Mouse (Mus musculus) E14TG2a.4 (cell line): ENCODE data around the gene Mrps16.

ENCODE experiments used
- H3K27me3 ChIP-seq: 2 replicates; pipeline ENCODE4 v1.6.1; 2014; ENCODE audit warnings: low read length, control low read depth; ENCODE audit not compliant: insufficient read depth
- H3K36me3 ChIP-seq: 2 replicates; pipeline ENCODE4 v1.6.1; 2014; ENCODE audit warnings: low read length, control low read depth; ENCODE audit not compliant: insufficient read depth
- H3K4me1 ChIP-seq: replicated peaks from 2 replicates; pipeline ENCODE4 v1.6.1; 2014; ENCODE audit warnings: low read depth, low read length, control low read depth
- H3K4me3 ChIP-seq: replicated peaks from 2 replicates; pipeline ENCODE4 v1.5.1; 2014; ENCODE audit warnings: mild to moderate bottlenecking, low read length
- H3K9me3 ChIP-seq: 2 replicates; pipeline ENCODE4 v1.6.1; 2014; ENCODE audit warnings: low read length, control low read depth
- CTCF ChIP-seq: conservative IDR thresholded peaks from 2 replicates; pipeline ENCODE4 v1.5.1; 2014; ENCODE audit warnings: low read length
- NANOG ChIP-seq: IDR thresholded peaks from 2 replicates; pipeline ENCODE4 v1.6.1; 2014; ENCODE audit warnings: borderline replicate concordance, low read length, mixed read lengths
- POU5F1 ChIP-seq: IDR thresholded peaks from 2 replicates; pipeline ENCODE4 v1.6.1; 2014; ENCODE audit warnings: low read length, borderline replicate concordance

Mrps16 gene

DNA sequence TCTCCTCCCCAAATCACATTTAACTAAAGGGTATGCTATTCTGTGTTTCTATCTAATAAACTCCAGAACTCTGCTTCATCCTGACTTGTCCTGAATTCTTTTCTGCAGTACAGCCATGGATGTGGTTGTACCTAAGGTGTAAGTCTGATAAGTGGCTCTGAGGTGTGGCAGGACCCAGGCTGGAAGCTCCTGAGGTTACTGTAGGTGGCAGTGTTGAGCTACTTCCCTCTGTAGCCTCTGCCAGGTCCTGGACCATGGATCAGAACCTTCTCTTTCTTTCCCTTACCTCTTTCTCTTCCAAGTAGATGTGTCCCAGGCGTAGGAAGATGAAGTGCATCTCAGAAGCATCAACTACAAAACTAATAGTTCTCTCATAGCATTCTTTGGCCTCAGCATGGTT is 6.6 kb upstream of the Mrps16 start:
- TF ChIP-seq CTCF (peak; percentile 69), NANOG (no peak), POU5F1 (no peak)
- H3K9me3 ChIP-seq: no peaks in the 10 kb centered on the region
- peaks cover 15% of the 10 kb centered on the region for H3K4me1 ChIP-seq
- no peaks in the 10 kb centered on the region for H3K27me3 ChIP-seq
- H3K4me3 ChIP-seq: no peak overlapping the region
- H3K36me3 ChIP-seq: no peaks in the 10 kb centered on the region

- no peaks in the 10 kb centered on the region for H3K36me3 ChIP-seq
- TF ChIP-seq CTCF (peak; percentile 33), POU5F1 (no peak)
- H3K4me1 ChIP-seq: peaks cover 24% of the 10 kb centered on the region
- no peaks in the 10 kb centered on the region for H3K27me3 ChIP-seq
- no peaks in the 10 kb centered on the region for H3K9me3 ChIP-seq
- no peak overlapping the region for H3K4me3 ChIP-seq
These were observed 5.4 kb upstream of the Mrps16 start for GRCm38 (mm10) chr14:20398864-20399263.

GRCm38 (mm10) chr14:20397220-20397619 is 3.8 kb upstream of the Mrps16 start:
- no peaks in the 10 kb centered on the region for H3K36me3 ChIP-seq
- H3K4me1 ChIP-seq: peaks cover 27% of the 10 kb centered on the region
- no peaks in the 10 kb centered on the region for H3K9me3 ChIP-seq
- H3K4me3 ChIP-seq: no peak overlapping the region
- H3K27me3 ChIP-seq: no peaks in the 10 kb centered on the region
- no peak for TF ChIP-seq POU5F1
- TF ChIP-seq NANOG: no peak
- no peak for TF ChIP-seq CTCF

GRCm38 (mm10) chr14:20392326-20392725 is 1.1 kb downstream of the Mrps16 start:
- no peaks in the 10 kb centered on the region for H3K27me3 ChIP-seq
- TF ChIP-seq POU5F1: no peak
- no peak for TF ChIP-seq CTCF
- TF ChIP-seq NANOG: no peak
- H3K36me3 ChIP-seq: peaks cover 33% of the 10 kb centered on the region
- peaks cover 50% of the 10 kb centered on the region for H3K4me1 ChIP-seq
- H3K9me3 ChIP-seq: no peaks in the 10 kb centered on the region
- H3K4me3 ChIP-seq: peak overlapping the region; percentile 92

GRCm38 (mm10) chr14:20389446-20390079 is 3.9 kb downstream of the Mrps16 start:
- H3K36me3 ChIP-seq: peaks cover 60% of the 10 kb centered on the region
- H3K4me1 ChIP-seq: peaks cover 58% of the 10 kb centered on the region
- no peaks in the 10 kb centered on the region for H3K27me3 ChIP-seq
- H3K9me3 ChIP-seq: no peaks in the 10 kb centered on the region
- peak overlapping the region; percentile 93 for H3K4me3 ChIP-seq
- TF ChIP-seq NANOG (no peak), CTCF (no peak), POU5F1 (no peak)

DNA sequence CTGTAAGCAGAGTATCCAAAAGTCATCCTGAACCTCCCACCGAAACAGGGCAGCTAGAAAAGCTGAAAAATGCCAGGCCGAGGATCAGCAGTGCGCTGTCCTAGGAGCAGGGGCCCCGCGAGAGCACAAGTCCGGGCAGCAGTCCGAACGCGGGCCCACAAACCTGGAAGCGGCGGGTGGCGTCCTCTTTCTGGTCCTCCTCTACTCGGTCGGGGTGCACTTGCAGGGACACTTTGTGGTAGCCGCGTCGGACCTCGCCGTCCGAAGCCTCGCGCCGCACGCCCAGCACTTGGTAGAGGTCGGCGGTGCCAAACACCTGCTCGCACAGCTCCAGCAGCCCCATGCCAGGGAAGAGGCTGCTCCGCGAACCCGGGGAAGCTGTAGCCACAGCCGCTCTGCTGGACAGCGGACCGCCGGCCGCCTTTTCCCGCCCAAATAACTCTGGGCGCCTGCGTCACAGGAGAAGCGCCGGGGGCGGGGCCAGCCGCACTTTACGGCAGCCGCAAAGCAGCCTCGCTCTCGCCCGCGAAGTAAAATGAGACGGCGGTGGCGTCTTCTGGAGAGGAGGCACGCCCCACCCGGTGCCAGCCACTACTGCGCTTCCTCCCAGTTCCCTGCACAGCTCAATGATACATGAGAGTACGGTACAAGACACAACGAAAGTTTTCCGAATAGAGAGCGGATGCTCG is 4.8 kb downstream of the Mrps16 start, which contains the start of gene Dnajc9:
Dnajc9 (minus strand) TSS at position 470 of the 689 bp plus-strand sequence.
- H3K4me3 ChIP-seq: peak within 1 kb of the TSS; percentile 93
- H3K4me1 ChIP-seq: peaks cover 53% of the 10 kb centered on the region
- no peaks in the 10 kb centered on the region for H3K9me3 ChIP-seq
- H3K27me3 ChIP-seq: no peaks in the 10 kb centered on the region
- peaks cover 70% of the 10 kb centered on the region for H3K36me3 ChIP-seq
- TF ChIP-seq POU5F1 (no peak), CTCF (no peak), NANOG (no peak)

GRCm38 (mm10) chr14:20379753-20380430 is 13.5 kb downstream of the Mrps16 start:
- Histone ChIP-seq H3K36me3 (peaks cover 60% of the 10 kb centered on the region), H3K27me3 (no peaks in the 10 kb centered on the region), H3K4me1 (peaks cover 5% of the 10 kb centered on the region), H3K4me3 (no peak overlapping the region), H3K9me3 (0 out of 2 replicates have a peak, but pooled peaks cover 6% of the 10 kb centered on the region)
- TF ChIP-seq CTCF (no peak), NANOG (no peak), POU5F1 (no peak)

DNA sequence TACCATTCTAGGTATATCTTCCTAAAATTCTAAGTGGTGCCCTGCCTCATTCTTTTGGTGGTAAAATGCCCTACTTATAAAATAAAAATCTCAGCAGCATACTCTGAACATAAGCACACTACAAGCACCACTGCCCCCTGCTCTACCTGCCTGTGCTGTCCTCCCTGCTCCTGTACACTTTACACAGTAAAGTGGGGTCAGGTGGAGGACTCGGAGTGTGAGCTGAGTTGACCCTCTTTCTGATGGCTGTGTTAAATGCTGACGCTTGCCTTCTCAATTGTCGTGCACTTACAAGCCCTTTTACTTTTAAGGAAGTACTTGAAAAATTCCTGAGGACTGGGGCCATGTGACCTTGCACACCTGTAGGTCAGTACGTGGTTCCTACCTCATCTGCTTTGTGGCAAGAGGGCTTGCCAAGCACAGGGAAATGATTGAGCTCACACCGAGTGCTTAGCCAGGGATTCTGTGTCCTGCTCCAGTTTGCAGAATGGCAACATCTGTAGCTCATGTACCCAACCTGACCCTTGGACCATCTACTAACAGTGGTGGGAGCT is 14.3 kb downstream of the Mrps16 start:
- Histone ChIP-seq H3K9me3 (peaks cover 10% of the 10 kb centered on the region), H3K27me3 (no peaks in the 10 kb centered on the region), H3K36me3 (peaks cover 58% of the 10 kb centered on the region), H3K4me3 (no peak overlapping the region), H3K4me1 (peaks cover 5% of the 10 kb centered on the region)
- TF ChIP-seq CTCF: no peak
- no peak for TF ChIP-seq NANOG
- no peak for TF ChIP-seq POU5F1
